Mouse (Mus musculus): ENCODE results near the gene Gga1. TPM values are rescaled to one million over a fixed set of nuclear protein-coding genes. Genes with fewer than 3 reads are reported as not detected.

Gga1 gene
- polyA plus RNA-seq, 1 experiment from 2014 or later, result 36.4 TPM

DNA sequence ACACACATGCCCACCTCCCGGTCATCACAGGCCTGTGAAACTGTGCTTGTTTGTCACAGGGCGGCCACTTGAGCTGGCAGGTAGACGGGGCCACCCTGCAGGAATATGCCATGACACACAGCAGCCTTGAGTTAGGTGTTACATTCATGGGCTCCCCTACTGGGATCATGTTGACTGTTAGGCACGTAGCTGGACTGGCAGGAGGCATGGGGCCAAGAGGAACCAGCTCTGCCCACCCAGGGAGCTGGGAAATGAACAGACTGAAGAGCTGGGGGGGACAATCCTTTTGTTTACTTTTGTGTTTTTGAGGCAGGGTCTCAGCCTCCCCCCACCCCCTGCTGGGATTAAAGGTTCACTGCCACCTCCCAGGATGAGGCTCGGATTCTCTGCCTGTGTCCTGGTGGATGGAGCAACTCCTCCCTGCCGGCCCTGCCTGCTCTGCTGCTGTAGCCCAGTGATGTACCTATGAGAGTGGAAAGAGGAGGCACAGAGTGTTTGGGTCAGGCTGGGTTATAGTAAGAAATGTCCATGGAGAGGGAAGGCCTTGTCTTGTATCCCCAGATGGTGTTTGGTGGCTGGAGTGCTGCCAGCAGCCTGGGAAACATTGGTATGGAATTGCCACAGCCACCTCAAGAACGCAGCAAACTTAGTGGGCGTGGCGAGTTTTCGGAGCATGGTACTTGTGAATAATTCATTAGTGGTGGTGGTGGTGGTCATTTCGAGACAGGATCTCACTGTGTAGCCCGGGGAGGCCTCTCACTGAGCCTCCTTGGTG, 39.2 kb downstream of the Gga1 start:
- Histone ChIP-seq H3K27ac (ENCODE audit: low read depth, low read length) (no peak overlapping the region; the same call in 1 of the 2 replicates), H3K27me3 (ENCODE audit: control insufficient read depth, insufficient read depth, low read length) (no peaks in the 10 kb centered on the region), H3K9ac (ENCODE audit: low read length) (peak overlapping the region; percentile 49), H3K9me3 (ENCODE audit: control insufficient read depth, low read length) (no peaks in the 10 kb centered on the region), H3K36me3 (ENCODE audit: control insufficient read depth, insufficient read depth, low read length) (peaks cover 6% of the 10 kb centered on the region), H3K4me1 (ENCODE audit: control insufficient read depth, insufficient read depth, low read length) (peaks cover 20% of the 10 kb centered on the region), H3K4me3 (ENCODE audit: low read depth, low read length) (peak overlapping the region; percentile 75), H3K4me2 (ENCODE audit: low read depth) (peak overlapping the region; percentile 97)
- no peak for ATAC-seq (ENCODE audit: insufficient read depth, low FRiP score, low TSS enrichment)
- 51% methylated on average over 12 of the region's 12 CpGs for WGBS
- DNase-seq (ENCODE audit: low spot score), result peak; percentile 30

GRCm38 (mm10) chr15:78918126-78918525, 41.1 kb downstream of the Gga1 start:
- WGBS, result 91% methylated on average over 23 of the region's 23 CpGs
- Histone ChIP-seq H3K27ac (ENCODE audit: low read depth, low read length) (no peak overlapping the region), H3K4me1 (ENCODE audit: control insufficient read depth, insufficient read depth, low read length) (peaks cover 20% of the 10 kb centered on the region), H3K36me3 (ENCODE audit: control insufficient read depth, insufficient read depth, low read length) (peaks cover 6% of the 10 kb centered on the region), H3K9me3 (ENCODE audit: control insufficient read depth, low read length) (no peaks in the 10 kb centered on the region), H3K9ac (ENCODE audit: low read length) (no peak overlapping the region), H3K27me3 (ENCODE audit: control insufficient read depth, insufficient read depth, low read length) (no peaks in the 10 kb centered on the region), H3K4me3 (ENCODE audit: low read depth, low read length) (no peak overlapping the region), H3K4me2 (ENCODE audit: low read depth) (no peak overlapping the region)
- DNase-seq (ENCODE audit: low spot score) (no peak), ATAC-seq (ENCODE audit: insufficient read depth, low FRiP score, low TSS enrichment) (no peak)

DNA sequence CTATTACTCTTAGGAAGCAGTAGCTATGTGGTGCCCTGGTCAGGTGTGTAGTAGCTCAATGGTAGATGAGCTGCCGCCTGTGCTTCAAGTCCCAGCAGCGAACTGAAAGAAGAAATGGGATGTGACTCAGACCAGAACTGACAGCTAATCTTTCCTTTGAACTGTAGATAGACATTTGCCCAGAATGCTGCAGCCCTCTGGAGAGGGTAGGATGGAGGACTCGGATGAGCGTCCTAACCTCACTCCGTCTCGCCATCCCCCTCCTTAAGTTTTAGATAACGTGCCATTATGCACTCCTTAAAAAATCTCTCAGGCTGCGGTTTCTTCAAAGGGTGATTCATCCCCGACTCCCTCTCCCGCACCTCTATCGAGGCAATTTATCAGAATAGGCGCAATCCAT, 42.9 kb downstream of the Gga1 start:
- DNase-seq (ENCODE audit: low spot score) (no peak), ATAC-seq (ENCODE audit: insufficient read depth, low FRiP score, low TSS enrichment) (no peak)
- Histone ChIP-seq H3K4me2 (ENCODE audit: low read depth) (no peak overlapping the region), H3K9me3 (ENCODE audit: control insufficient read depth, low read length) (no peaks in the 10 kb centered on the region), H3K9ac (ENCODE audit: low read length) (no peak overlapping the region), H3K4me1 (ENCODE audit: control insufficient read depth, insufficient read depth, low read length) (peaks cover 17% of the 10 kb centered on the region), H3K27me3 (ENCODE audit: control insufficient read depth, insufficient read depth, low read length) (no peaks in the 10 kb centered on the region), H3K4me3 (ENCODE audit: low read depth, low read length) (no peak overlapping the region), H3K36me3 (ENCODE audit: control insufficient read depth, insufficient read depth, low read length) (peaks cover 6% of the 10 kb centered on the region), H3K27ac (ENCODE audit: low read depth, low read length) (no peak overlapping the region)
- WGBS, result 81% methylated on average over 12 of the region's 12 CpGs

DNA sequence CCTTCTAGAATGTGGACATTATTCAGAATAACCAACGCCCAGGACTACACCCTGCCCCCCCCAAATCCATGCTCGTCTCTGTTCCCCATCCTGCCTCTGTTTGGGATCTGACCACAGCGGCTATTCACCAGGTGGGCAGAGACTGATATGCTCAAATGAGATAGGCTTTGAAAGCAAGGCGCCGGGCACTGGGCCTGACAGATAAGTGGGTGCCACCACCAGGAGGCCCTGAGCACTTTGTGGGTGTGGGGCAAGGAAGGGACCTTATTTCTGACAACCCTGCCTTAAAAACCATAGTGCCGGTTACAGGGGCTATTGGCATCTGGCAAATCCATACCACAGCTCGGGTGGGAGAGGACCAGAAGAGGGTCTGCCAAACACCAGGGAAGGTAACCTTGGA, 45.7 kb downstream of the Gga1 start:
- Histone ChIP-seq H3K36me3 (ENCODE audit: control insufficient read depth, insufficient read depth, low read length) (peaks cover 6% of the 10 kb centered on the region), H3K4me2 (ENCODE audit: low read depth) (no peak overlapping the region), H3K4me1 (ENCODE audit: control insufficient read depth, insufficient read depth, low read length) (peaks cover 18% of the 10 kb centered on the region), H3K27ac (ENCODE audit: low read depth, low read length) (no peak overlapping the region), H3K9ac (ENCODE audit: low read length) (no peak overlapping the region), H3K9me3 (ENCODE audit: control insufficient read depth, low read length) (no peaks in the 10 kb centered on the region), H3K4me3 (ENCODE audit: low read depth, low read length) (no peak overlapping the region), H3K27me3 (ENCODE audit: control insufficient read depth, insufficient read depth, low read length) (peaks cover 4% of the 10 kb centered on the region; the same call in 1 of the 2 replicates)
- DNase-seq (ENCODE audit: low spot score), result no peak
- no peak for ATAC-seq (ENCODE audit: insufficient read depth, low FRiP score, low TSS enrichment)
- WGBS, result 90% methylated on average over 7 of the region's 7 CpGs

GRCm38 (mm10) chr15:78923585-78923984, 46.6 kb downstream of the Gga1 start:
- H3K36me3 ChIP-seq (ENCODE audit: control insufficient read depth, insufficient read depth, low read length), result no peaks in the 10 kb centered on the region
- H3K4me3 ChIP-seq (ENCODE audit: low read depth, low read length), result no peak overlapping the region
- ATAC-seq (ENCODE audit: insufficient read depth, low FRiP score, low TSS enrichment), result no peak
- no peak overlapping the region for H3K9ac ChIP-seq (ENCODE audit: low read length)
- H3K9me3 ChIP-seq (ENCODE audit: control insufficient read depth, low read length), result no peaks in the 10 kb centered on the region
- no peak overlapping the region for H3K4me2 ChIP-seq (ENCODE audit: low read depth)
- 61% methylated on average over 6 of the region's 6 CpGs for WGBS
- H3K27ac ChIP-seq (ENCODE audit: low read depth, low read length), result no peak overlapping the region
- H3K4me1 ChIP-seq (ENCODE audit: control insufficient read depth, insufficient read depth, low read length), result peaks cover 23% of the 10 kb centered on the region
- H3K27me3 ChIP-seq (ENCODE audit: control insufficient read depth, insufficient read depth, low read length), result peaks cover 4% of the 10 kb centered on the region; the same call in 1 of the 2 replicates
- no peak for DNase-seq (ENCODE audit: low spot score)

- Histone ChIP-seq H3K36me3 (ENCODE audit: control insufficient read depth, insufficient read depth, low read length) (no peaks in the 10 kb centered on the region), H3K27ac (ENCODE audit: low read depth, low read length) (no peak overlapping the region), H3K4me1 (ENCODE audit: control insufficient read depth, insufficient read depth, low read length) (peaks cover 23% of the 10 kb centered on the region), H3K9me3 (ENCODE audit: control insufficient read depth, low read length) (no peaks in the 10 kb centered on the region), H3K9ac (ENCODE audit: low read length) (peak overlapping the region; percentile 6; the same call in 1 of the 2 replicates), H3K27me3 (ENCODE audit: control insufficient read depth, insufficient read depth, low read length) (peaks cover 4% of the 10 kb centered on the region; the same call in 1 of the 2 replicates), H3K4me3 (ENCODE audit: low read depth, low read length) (no peak overlapping the region), H3K4me2 (ENCODE audit: low read depth) (no peak overlapping the region)
- 34% methylated on average over 8 of the region's 8 CpGs for WGBS
- no peak for DNase-seq (ENCODE audit: low spot score)
- ATAC-seq (ENCODE audit: insufficient read depth, low FRiP score, low TSS enrichment), result no peak
Measured at GRCm38 (mm10) chr15:78925129-78925528, 48.1 kb downstream of the Gga1 start.

- H3K4me1 ChIP-seq (ENCODE audit: control insufficient read depth, insufficient read depth, low read length), result peaks cover 23% of the 10 kb centered on the region
- peak within 1 kb of the TSS; percentile 57 for H3K4me2 ChIP-seq (ENCODE audit: low read depth)
Measured at GRCm38 (mm10) chr15:78926021-78926919, 49.3 kb downstream of the Gga1 start, which contains the start of gene Lgals1. TSS of gene Lgals1 (plus strand) at chr15:78926725.

DNA sequence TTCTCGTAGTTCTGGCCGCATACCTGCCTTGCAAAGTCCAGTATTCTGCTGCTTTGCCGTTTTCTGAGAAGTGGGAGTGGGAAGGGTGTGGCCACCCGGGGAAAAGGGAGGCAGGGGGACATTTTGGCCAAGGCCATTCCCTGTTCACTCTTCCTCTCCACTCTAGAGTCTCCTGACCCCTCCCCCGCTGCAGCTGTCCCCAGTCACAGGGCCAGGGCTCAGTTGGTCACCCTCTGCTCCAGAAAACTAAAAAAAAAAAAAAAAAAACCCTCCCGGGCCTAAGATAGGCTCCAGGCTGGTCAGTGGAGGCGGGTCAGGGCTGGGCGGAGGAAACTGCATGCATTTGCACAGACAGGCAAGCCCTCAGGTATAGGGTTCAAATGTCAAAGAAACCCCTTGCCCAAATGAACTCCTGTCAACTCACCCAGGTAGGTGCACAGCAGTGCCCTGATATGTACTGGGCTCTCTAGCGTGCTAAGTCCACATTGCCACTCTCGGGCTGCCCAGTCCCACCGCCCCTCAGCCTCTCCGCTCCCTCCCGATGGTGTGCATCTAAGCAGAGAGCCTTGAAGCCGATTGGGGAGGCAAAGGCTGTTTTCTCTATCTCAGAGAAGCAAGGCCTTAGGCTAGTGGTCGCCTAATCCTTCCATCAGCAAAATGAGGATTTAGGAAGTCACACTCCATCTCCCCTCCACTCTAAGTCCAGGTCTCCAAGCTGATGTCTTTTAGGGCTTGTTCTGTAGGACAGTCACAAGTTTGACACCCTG, 50.2 kb downstream of the Gga1 start:
- peaks cover 23% of the 10 kb centered on the region for H3K4me1 ChIP-seq (ENCODE audit: control insufficient read depth, insufficient read depth, low read length)
- no peaks in the 10 kb centered on the region for H3K36me3 ChIP-seq (ENCODE audit: control insufficient read depth, insufficient read depth, low read length)
- 20% methylated on average over 15 of the region's 15 CpGs for WGBS
- H3K4me2 ChIP-seq (ENCODE audit: low read depth), result peak overlapping the region; percentile 57
- no peak overlapping the region for H3K9ac ChIP-seq (ENCODE audit: low read length)
- no peak overlapping the region for H3K27ac ChIP-seq (ENCODE audit: low read depth, low read length)
- no peaks in the 10 kb centered on the region for H3K9me3 ChIP-seq (ENCODE audit: control insufficient read depth, low read length)
- DNase-seq (ENCODE audit: low spot score) (no peak), ATAC-seq (ENCODE audit: insufficient read depth, low FRiP score, low TSS enrichment) (no peak)
- H3K27me3 ChIP-seq (ENCODE audit: control insufficient read depth, insufficient read depth, low read length), result peaks cover 4% of the 10 kb centered on the region; the same call in 1 of the 2 replicates
- peak overlapping the region; percentile 30 for H3K4me3 ChIP-seq (ENCODE audit: low read depth, low read length)

More at GRCm38 (mm10) chr15:78926021-78926919, 49.3 kb downstream of the Gga1 start, which contains the start of gene Lgals1:
- WGBS, result 8% methylated on average over 20 of the region's 20 CpGs
- DNase-seq (ENCODE audit: low spot score) (peak; percentile 83), ATAC-seq (ENCODE audit: insufficient read depth, low FRiP score, low TSS enrichment) (no peak)
- no peaks in the 10 kb centered on the region for H3K36me3 ChIP-seq (ENCODE audit: control insufficient read depth, insufficient read depth, low read length)
- peak within 1 kb of the TSS; percentile 62; the same call in 1 of the 2 replicates for H3K27ac ChIP-seq (ENCODE audit: low read depth, low read length)
- H3K9me3 ChIP-seq (ENCODE audit: control insufficient read depth, low read length), result no peaks in the 10 kb centered on the region
- peaks cover 4% of the 10 kb centered on the region; the same call in 1 of the 2 replicates for H3K27me3 ChIP-seq (ENCODE audit: control insufficient read depth, insufficient read depth, low read length)
- H3K9ac ChIP-seq (ENCODE audit: low read length), result peak within 1 kb of the TSS; percentile 20
- H3K4me3 ChIP-seq (ENCODE audit: low read depth, low read length), result peak within 1 kb of the TSS; percentile 30
